Mouse (Mus musculus) spleen, postnatal 14 days (tissue): ENCODE measurements around the gene Pramef8.
A peak's percentile ranks its signal among the peaks of the same experiment; 100 is the strongest.
"Not testable (repeated sequence)": the region's sequence is repeated elsewhere in the genome, so short reads cannot be mapped to it uniquely, and the experiment has no call there.

Experiments used
- DNase-seq, 2 experiments: peaks; one replicate each; pipeline ENCODE4 v3.0.0; 2021 to 2022; ENCODE audit warnings: low spot score in 2 of 2

Pramef8 gene

DNA sequence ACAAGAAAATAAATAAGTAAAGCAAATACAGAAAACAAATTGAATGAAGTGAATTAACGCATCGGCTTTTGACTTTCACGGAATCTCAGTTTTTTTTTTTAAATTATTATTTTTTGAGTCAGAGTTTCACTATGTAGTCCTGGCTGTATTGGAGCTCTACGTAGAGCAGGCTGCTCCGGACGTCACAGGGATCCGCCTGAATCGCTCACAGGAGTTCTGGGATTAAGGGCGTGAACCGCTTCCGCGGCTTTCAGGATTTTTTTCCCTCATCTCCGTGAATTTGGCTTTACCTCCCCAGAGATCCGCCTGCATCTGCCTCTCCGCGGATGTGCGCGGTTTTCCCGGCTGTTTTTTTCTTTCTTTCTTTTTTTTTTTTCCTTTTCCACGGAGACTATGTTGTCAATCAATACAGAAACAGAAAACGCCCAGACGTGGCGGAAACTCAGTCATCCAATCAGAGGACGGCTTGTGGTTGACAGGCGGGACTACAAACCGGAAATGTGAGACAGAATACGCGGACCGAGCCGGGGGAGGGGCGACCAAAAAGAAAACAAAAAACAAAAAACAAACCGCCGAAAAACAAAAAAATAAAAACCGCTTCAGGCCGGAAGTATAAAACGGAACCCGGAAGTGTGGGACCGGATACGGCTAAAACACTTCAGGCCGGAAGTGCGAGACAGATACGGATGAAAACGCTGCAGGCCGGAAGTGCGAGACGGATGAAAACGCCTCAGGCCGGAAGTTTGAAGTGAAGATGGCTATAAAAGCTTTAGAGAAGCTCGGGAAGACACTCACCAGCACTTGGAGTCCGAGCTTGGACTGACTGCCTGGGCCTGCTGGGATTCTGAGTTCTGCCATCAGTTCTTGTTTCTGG is at the start of gene Pramef8:
Gene Pramef8 (plus strand): TSS at position 208 of the 874 bp plus-strand sequence.
- DNase-seq, result peak; percentile 67 to 74

DNA sequence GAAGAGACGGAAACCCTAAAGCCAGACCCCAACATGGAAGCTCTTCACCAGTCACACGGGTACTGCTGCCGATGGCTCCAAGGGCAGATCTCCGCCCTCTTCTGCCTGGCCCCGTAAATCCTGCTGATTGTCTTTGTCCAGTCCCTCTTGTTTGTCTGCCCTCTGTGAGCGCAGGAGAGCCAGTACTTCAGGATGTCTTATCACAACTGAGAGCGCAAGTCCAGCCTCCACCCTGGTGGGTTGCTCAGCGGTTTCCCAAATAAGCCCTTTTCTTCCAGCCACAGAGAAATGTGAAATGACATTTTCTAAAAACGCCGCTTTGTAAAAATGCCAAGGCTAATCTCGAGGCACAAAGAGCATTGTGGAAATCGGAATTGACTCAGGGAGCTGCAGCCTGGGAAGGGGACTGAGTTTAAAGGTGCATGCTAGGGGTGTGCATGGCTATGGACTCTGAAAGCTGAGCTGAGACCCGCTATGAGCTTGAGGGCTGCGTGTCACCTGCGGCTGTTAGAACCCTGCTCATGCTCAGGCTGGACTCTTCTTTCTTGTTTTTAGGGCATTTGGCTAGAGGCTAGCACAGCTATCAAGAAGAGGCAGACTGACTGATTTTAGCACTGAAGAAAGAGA is 45.7 kb upstream of the Pramef8 start:
- no peak for DNase-seq

DNA sequence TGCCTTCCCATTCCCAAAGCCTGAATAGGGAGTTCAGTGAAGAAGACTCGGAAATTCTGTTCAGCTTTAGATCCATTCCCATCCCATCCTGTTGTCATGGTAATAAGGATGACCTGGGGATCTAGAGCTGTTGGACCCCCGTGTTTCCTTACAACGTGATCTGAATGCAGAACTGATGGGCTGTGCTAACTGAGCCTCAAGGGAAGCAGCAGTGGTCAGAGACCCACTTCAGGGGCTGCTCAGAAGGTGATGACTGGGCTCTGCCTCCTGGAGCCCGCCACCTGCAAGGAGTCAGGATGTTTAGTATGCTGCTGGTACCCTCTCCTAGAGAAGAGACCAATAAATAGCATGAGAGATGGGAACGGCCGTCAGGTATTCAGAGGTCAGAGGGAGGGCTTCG is 32.7 kb upstream of the Pramef8 start:
- DNase-seq, result no peak

GRCm38 (mm10) chr4:143379931-143380715 is 32.1 kb upstream of the Pramef8 start:
- no peak for DNase-seq

- no peak for DNase-seq
These were observed 31.6 kb upstream of the Pramef8 start for GRCm38 (mm10) chr4:143380716-143381004.

GRCm38 (mm10) chr4:143382163-143382562 is 30.1 kb upstream of the Pramef8 start:
- DNase-seq, result no peak

- no peak for DNase-seq
These were observed 28.6 kb upstream of the Pramef8 start for GRCm38 (mm10) chr4:143383646-143384045.

DNA sequence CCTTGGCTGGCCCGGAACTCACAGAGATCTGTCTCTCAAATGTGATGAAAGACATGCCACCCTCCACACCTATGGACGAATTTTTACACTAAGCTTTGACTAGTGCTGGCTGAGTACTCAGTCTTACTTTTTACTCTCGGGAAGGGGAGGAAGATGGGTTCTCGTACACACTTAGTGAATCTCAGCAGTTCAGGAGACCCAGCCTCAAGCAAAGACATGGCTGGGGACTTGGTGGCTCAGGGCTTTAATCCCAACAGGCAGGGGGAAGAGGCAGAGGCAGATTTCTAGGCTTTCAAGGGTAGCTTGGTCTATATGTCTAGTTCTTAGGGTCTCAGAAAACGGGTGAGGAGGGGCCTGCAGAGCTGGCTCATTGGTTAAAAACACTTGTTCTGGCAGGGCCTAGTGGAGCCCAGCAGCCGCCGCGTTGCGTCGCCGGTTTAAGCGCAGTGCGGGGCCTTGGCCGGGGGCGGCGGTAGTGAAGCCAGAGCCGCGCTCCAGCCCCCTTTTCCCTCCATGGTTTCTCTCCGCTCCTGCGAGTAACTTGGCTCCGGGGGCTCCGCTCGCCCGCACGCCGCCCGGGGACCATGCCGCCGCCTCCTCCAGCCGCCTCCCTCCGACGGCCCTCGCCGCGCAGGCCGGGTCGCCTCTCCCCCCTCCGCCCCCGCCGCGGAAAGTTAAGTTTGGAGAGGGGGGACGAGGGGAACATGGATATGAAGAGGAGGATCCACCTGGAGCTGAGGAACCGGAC is 23.1 kb upstream of the Pramef8 start:
- DNase-seq, result no peak

- no peak for DNase-seq
These were observed 18.0 kb upstream of the Pramef8 start, which contains the start of gene Pramel1 for GRCm38 (mm10) chr4:143394181-143394580. Gene Pramel1 (plus strand): TSS chr4:143394428.

- DNase-seq, result no peak
These were observed 534 bp upstream of the Pramef8 start for GRCm38 (mm10) chr4:143411566-143412218.

DNA sequence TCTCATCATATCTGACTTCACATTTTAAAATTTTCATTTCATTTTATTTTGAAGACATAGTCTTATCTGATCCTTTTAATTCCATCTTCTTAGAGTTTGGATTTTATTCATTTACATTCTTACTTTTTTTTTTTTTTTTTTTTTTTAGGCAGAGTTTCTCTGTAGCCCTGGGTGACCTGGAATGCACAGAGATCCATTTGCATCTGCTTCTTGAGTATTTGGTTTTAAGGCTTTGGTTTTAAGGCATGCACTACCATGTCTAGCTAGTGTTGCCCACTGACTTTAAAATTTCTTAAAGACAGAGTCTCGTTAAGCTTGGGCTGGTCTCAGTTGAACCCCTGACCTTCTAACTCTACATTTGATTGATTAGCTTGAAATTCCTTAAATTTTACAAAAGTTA is 1.4 kb downstream of the Pramef8 start:
- no peak for DNase-seq

DNA sequence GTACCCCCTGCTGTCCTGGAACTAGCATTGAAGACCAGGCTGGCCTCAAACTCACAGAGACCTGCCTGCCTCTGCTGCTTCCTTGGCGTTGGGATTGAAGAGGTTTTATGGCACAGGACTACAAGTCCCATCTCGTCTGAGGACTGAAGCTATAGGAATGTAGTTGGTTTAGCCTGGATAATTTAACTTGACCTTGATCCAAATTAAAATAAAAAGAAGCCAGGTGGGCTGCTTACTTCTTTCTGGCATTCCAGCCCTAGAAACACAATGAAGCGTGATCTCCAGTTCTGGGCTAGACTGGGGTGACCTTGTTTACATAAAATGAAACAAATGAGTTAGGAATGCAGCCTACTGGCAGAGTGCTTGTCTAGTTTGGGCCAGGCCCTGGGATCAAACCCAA is 1.9 kb downstream of the Pramef8 start:
- no peak for DNase-seq

DNA sequence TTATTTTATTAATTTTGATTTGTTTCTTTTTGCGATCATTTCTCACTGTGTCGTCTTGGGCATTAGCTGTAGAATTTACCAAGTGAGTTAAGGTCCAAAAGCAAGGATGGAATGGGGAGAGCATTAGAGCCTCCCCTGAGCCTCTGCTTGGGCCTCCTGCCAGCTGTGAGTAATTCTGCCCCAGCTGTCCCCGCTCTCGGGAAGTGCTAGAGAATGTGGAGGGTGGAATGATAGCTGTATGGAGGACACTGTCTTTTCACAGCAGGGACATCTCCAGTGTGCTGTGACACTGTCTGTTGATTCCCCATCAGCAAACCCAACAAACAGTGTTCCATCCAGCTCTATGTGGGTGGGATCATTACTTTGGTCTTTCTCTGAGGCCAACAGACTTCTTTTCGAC is 14.5 kb downstream of the Pramef8 start:
- not testable (repeated sequence) for DNase-seq

GRCm38 (mm10) chr4:143450224-143450623 is 38.0 kb downstream of the Pramef8 start, which contains the start of gene Oog4:
Gene Oog4 (minus strand): TSS chr4:143450324.
- no peak for DNase-seq
